Mouse (Mus musculus) hindbrain, embryonic 11.5 days (tissue): Measurements from ENCODE around the gene Lipe. TPM values are rescaled to one million over a fixed set of nuclear protein-coding genes. Genes with fewer than 3 reads are reported as not detected.

Experiments
- ATAC-seq: fragments of 200-750 bp; cut with Nextera tagmentation; 2 replicates; pipeline ENCODE4 v1.8.0; 2017; ENCODE audit warnings: mild to moderate bottlenecking, moderate TSS enrichment, moderate library complexity; ENCODE audit not compliant: low FRiP score
- DNase-seq: peaks from one replicate; pipeline ENCODE4 v3.0.0-alpha.2; 2015; ENCODE audit warnings: low spot score
- H3K27ac ChIP-seq: fragments of 300-500 bp; sonication (generic); 2 replicates; pipeline ENCODE4 v1.5.1; 2014; ENCODE audit warnings: mild to moderate bottlenecking, low read depth, low read length
- H3K27me3 ChIP-seq: fragments of 300-500 bp; sonication (generic); 2 replicates; pipeline ENCODE4 v1.6.1; 2014; ENCODE audit warnings: mild to moderate bottlenecking, low read length, moderate library complexity, mixed read lengths; ENCODE audit not compliant: control insufficient read depth, insufficient read depth
- H3K36me3 ChIP-seq: fragments of 300-500 bp; sonication (generic); 2 replicates; pipeline ENCODE4 v1.6.1; 2014; ENCODE audit warnings: mild to moderate bottlenecking, low read length, moderate library complexity, mixed read lengths; ENCODE audit not compliant: control insufficient read depth, insufficient read depth
- H3K4me1 ChIP-seq: fragments of 300-500 bp; sonication (generic); replicated peaks from 2 replicates; pipeline ENCODE4 v1.6.1; 2014; ENCODE audit warnings: low read length, mixed read lengths; ENCODE audit not compliant: control insufficient read depth, insufficient read depth
- H3K4me2 ChIP-seq: fragments of 300-500 bp; sonication (generic); replicated peaks from 2 replicates; pipeline ENCODE4 v1.6.1; 2014; ENCODE audit warnings: mild to moderate bottlenecking, low read depth, low read length
- H3K4me3 ChIP-seq: fragments of 300-500 bp; sonication (generic); 2 replicates; pipeline ENCODE4 v1.5.1; 2014; ENCODE audit warnings: low read depth, low read length
- H3K9ac ChIP-seq: fragments of 300-500 bp; sonication (generic); 2 replicates; pipeline ENCODE4 v1.6.1; 2014; ENCODE audit warnings: low read depth, low read length
- H3K9me3 ChIP-seq: fragments of 300-500 bp; sonication (generic); 2 replicates; pipeline ENCODE4 v1.6.1; 2016; ENCODE audit warnings: low read length; ENCODE audit not compliant: control insufficient read depth
- WGBS: fragments of 180-500 bp; shearing (Covaris S2); extraction: QIAGEN DNeasy Blood & Tissue Kit; methylation state at CpG from one replicate; pipeline ENCODE4 v1.1.7; 2014; 5-methylcytosine and 5-hydroxymethylcytosine counted together
- polyA plus RNA-seq: library from polyadenylated mRNA; unstranded; fragments of >200 nt; fragmentation: Nextera tagmentation; extraction: Ambion mirVana; gene quantifications from 2 replicates; pipeline ENCODE4 v1.2.1, GENCODE M21; 2014

Gene Lipe
- polyA plus RNA-seq, 1 experiment from 2014 or later, result 2.6 TPM

DNA sequence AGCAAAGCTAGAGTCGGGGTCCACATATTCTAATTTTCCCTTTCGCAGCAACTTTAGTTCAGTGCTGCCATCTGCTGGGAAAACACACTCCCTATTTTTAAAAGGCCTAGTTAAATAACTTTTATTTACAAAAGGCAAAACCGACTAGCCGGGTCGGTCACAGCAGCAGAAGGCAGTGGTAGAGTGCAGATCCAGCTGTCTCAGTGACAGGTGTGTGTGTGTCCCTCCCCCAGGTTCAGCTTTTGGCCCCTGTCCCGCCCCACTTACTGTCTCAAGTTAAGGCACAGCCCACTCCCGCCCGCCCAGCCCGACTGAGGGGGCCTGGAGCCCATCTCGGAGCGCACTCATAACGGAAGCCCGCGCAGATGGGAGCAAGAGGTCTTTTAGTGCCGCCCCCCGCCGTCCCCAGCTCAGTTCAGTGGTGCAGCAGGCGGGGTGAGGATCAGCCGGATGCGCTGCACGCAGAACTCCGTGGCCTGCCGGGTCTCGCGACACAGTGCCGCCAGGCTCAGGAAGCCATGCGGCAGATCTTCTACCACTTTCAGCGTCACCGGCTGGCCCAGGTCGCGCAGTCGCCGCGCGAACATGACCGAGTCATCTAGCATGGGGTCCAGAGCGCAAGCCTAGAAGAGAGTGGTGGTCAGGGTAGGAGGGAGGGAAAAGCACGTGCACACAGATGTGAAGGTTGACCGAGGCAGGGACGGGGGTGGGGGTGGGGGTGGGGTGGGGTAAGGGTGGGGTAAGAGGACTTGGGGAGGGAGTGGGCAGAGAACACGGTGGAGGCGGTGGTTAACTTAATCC, 18.8 kb downstream of the Lipe start:
- DNase-seq, result peak; percentile 78
- Histone ChIP-seq H3K27ac (no peak overlapping the region), H3K4me3 (peak overlapping the region; percentile 35), H3K4me2 (peak overlapping the region; percentile 78), H3K27me3 (peaks cover 2% of the 10 kb centered on the region; the same call in 1 of the 2 replicates), H3K36me3 (no peaks in the 10 kb centered on the region), H3K9me3 (no peaks in the 10 kb centered on the region), H3K9ac (peak overlapping the region; percentile 45; the same call in 1 of the 2 replicates), H3K4me1 (no peaks in the 10 kb centered on the region; the same call in 1 of the 2 replicates)
- peak; percentile 58 for ATAC-seq
- WGBS, result 2% methylated on average over 30 of the region's 42 CpGs

DNA sequence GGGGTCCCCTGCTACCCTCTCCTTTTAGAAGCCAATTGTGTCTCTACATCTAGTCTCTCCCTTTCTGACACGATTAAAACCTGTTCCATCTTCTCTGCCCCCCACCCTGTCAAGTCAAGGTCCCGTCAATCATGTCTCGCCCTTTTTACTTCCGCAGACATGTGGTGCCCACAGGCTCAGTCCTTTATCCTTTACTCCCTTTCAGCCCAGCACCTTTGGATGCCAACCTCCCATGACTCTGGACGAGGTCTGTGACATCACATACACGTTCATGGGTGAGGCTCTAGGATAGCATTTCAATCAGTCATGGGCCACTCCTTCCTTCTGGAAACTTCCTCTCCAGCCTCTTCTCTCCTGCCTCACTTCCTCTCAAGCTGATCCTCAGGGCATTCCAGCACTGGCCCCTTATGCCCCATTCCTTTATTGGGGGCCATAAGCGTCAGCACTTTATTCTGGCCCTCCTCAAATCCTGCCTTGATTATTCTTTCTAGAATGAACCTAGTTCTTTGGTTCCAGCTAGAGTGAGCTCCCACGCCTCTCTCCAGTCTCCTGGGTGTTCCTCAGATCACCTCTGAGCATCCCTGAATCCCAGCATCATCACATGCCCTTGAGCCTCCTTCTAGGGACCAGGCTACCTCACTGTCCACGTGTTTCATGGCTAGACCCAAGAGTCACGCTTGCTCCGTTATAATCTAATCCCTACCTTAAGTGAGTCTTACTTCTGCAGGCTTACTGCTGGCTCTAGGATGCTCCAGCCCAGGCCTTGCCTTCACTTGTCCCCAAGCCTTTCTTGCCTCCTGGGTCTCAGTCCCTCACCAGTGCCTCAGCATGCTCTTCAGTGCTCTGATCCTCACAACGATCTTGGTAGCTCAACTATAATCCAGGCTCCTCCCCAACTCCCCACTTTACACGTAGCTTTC, 20.1 kb downstream of the Lipe start:
- Histone ChIP-seq H3K9ac (no peak overlapping the region), H3K27me3 (peaks cover 2% of the 10 kb centered on the region; the same call in 1 of the 2 replicates)

DNA sequence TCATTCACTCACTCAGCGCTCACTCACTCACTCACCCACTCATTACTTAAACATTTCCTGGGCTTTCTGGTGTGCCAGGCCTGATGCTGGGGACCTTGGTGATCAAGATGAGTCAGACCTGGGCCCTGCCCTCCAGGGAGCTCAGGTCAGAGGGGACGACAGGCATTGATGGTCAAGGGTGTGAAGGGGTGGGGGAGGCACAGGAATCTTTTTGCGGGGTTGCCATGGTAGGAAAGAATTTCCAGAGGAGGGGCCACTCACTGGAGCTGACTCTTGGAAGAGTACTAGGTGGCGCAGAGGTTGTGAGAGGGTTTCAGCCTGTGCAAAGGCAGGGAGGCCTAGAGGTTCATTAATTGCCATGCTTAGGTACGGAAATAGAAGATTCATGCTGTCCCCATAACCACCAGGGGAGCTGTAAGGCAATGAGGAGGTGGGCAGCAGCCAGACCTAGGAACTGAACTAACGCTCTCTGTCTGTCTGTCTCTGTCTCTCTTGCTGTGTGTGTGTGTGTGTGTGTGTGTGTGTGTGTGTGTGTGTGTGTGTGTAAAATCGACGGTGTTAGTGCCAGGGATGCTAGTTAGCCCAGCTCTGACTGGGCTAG, 21.3 kb downstream of the Lipe start:
- WGBS, result 49% methylated on average over 8 of the region's 8 CpGs
- no peak for ATAC-seq
- no peak for DNase-seq
- no peaks in the 10 kb centered on the region; the same call in 1 of the 2 replicates for H3K4me1 ChIP-seq
- peaks cover 2% of the 10 kb centered on the region; the same call in 1 of the 2 replicates for H3K27me3 ChIP-seq
- H3K4me2 ChIP-seq, result no peak overlapping the region
- H3K36me3 ChIP-seq, result no peaks in the 10 kb centered on the region
- no peak overlapping the region for H3K9ac ChIP-seq
- H3K27ac ChIP-seq, result no peak overlapping the region
- peak overlapping the region; percentile 23 for H3K4me3 ChIP-seq
- H3K9me3 ChIP-seq, result no peaks in the 10 kb centered on the region

More for the DNA sequence above, 20.1 kb downstream of the Lipe start:
- Histone ChIP-seq H3K27ac (no peak overlapping the region), H3K4me1 (no peaks in the 10 kb centered on the region; the same call in 1 of the 2 replicates), H3K9me3 (no peaks in the 10 kb centered on the region), H3K36me3 (no peaks in the 10 kb centered on the region), H3K4me2 (no peak overlapping the region), H3K4me3 (no peak overlapping the region)
- WGBS, result 86% methylated on average over 13 of the region's 13 CpGs
- DNase-seq, result no peak
- no peak for ATAC-seq

DNA sequence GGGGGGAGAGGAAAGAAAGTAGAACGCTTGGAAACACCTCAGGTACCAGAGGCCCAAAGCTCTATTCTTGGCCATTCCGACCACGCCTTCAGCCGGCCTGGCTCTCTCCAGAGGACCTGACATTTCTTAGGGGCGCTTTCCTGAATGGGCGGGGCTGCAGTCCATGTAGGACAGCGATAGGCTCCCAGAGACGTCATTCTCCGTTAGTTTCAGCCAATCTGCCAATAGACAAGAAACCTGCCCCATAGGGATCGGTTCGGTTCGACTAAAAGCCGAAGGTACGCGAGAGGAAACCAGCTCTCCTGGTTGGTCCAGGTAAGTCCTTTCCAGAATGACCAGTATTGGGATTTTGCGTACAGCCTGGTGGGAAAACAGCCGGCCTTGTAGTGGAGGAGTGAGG, 22.0 kb downstream of the Lipe start:
- Histone ChIP-seq H3K4me2 (peak overlapping the region; percentile 34), H3K4me3 (peak overlapping the region; percentile 23), H3K27me3 (peaks cover 2% of the 10 kb centered on the region; the same call in 1 of the 2 replicates), H3K9me3 (no peaks in the 10 kb centered on the region), H3K36me3 (no peaks in the 10 kb centered on the region), H3K27ac (no peak overlapping the region), H3K4me1 (no peaks in the 10 kb centered on the region; the same call in 1 of the 2 replicates), H3K9ac (no peak overlapping the region)
- ATAC-seq (peak; percentile 32; the same call in 1 of the 2 replicates), DNase-seq (peak; percentile 74)
- 6% methylated on average over 17 of the region's 17 CpGs for WGBS

DNA sequence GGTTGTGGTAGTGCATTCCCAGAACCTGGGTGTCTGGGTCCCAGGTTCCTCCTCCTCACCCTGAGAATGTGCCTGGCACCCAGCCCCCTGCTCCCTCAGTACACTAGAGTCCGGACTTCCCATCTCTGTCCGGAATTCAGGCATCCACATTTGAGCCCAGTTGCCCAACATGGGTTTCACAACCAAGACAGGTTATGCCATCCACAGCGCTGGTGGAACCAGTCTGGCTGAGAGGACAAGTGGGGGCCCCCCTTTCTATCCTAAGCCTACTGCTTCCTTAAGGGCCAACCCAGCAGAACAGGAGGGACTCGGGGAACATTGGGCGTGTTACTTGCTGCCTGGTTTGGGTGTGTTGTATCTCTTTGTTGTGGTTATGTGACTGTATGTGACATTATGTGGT, 26.1 kb downstream of the Lipe start:
- ATAC-seq (no peak), DNase-seq (no peak)
- no peak overlapping the region for H3K4me3 ChIP-seq
- no peak overlapping the region for H3K27ac ChIP-seq
- H3K9ac ChIP-seq, result no peak overlapping the region
- no peaks in the 10 kb centered on the region for H3K36me3 ChIP-seq
- 90% methylated on average over 5 of the region's 5 CpGs for WGBS
- no peaks in the 10 kb centered on the region for H3K4me1 ChIP-seq
- H3K4me2 ChIP-seq, result no peak overlapping the region
- H3K9me3 ChIP-seq, result no peaks in the 10 kb centered on the region
- peaks cover 18% of the 10 kb centered on the region for H3K27me3 ChIP-seq

DNA sequence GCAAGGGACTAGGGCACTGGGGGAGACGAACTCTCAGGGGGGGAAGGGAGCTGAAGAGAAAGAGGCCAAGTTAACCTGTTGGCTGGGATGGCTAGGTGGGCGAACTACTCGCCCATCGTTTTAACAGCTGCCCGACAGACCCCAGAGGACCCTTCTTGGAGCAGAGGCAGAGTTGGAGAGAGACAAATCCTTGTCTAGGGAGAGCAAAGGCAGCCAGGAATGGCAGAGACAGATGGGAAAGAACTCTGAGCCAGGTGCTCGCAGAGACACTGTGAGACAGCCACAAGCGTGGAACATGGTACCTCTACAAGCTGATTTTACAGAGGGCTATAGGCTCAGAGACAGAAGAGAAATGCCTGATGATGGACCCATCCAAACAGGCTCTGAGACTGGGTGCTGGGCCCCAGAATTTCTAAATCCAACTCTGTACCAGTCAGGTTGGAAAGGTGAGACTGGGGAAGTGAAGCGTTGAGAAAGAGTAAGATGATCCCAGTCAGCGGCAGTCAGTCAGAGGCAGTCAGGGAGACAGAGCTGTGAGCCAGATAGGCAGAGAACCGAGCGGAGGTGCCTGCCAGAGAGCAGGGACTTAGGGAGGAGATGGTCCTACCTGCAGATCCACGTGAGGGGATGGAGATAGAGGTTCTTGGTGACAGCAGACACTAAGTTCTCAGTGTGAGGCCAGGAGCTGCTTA, 29.3 kb downstream of the Lipe start, which contains the start of gene Cnfn:
Cnfn (minus strand) TSS at position 667 of the 692 bp plus-strand sequence.
- Histone ChIP-seq H3K9me3 (no peaks in the 10 kb centered on the region), H3K4me1 (peaks cover 17% of the 10 kb centered on the region; the same call in 1 of the 2 replicates), H3K9ac (no peak within 1 kb of the TSS), H3K4me2 (no peak within 1 kb of the TSS), H3K27me3 (peaks cover 23% of the 10 kb centered on the region), H3K27ac (no peak within 1 kb of the TSS), H3K4me3 (no peak within 1 kb of the TSS), H3K36me3 (no peaks in the 10 kb centered on the region)
- WGBS, result 50% methylated on average over 12 of the region's 12 CpGs
- no peak for ATAC-seq
- DNase-seq, result no peak

DNA sequence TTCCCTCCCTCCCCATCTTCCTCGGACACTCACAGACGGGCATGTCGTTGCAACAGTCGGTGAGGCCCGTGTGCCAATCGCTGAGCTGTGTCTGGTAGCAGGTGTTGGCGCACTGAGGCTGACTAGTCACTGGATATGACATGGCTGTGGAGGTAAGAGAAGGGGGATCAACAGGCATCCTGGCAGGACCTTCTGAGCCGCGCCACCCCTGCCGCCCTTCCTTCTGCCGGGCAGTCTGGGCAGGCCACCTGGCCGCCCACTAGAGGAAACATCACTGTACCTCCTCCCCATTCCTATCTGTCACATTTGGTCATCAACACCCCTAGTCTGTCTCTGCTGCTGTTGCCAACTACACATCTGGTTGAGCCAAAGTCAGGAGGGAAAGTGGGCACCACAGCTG, 30.2 kb downstream of the Lipe start:
- no peak for ATAC-seq
- Histone ChIP-seq H3K4me3 (no peak overlapping the region), H3K27ac (no peak overlapping the region), H3K9ac (no peak overlapping the region), H3K36me3 (0 out of 2 replicates have a peak, but pooled peaks cover 4% of the 10 kb centered on the region), H3K4me1 (peaks cover 17% of the 10 kb centered on the region; the same call in 1 of the 2 replicates), H3K4me2 (no peak overlapping the region), H3K27me3 (peaks cover 23% of the 10 kb centered on the region), H3K9me3 (no peaks in the 10 kb centered on the region)
- DNase-seq, result no peak
- WGBS, result 25% methylated on average over 12 of the region's 12 CpGs
